In the genomic region with DNA sequence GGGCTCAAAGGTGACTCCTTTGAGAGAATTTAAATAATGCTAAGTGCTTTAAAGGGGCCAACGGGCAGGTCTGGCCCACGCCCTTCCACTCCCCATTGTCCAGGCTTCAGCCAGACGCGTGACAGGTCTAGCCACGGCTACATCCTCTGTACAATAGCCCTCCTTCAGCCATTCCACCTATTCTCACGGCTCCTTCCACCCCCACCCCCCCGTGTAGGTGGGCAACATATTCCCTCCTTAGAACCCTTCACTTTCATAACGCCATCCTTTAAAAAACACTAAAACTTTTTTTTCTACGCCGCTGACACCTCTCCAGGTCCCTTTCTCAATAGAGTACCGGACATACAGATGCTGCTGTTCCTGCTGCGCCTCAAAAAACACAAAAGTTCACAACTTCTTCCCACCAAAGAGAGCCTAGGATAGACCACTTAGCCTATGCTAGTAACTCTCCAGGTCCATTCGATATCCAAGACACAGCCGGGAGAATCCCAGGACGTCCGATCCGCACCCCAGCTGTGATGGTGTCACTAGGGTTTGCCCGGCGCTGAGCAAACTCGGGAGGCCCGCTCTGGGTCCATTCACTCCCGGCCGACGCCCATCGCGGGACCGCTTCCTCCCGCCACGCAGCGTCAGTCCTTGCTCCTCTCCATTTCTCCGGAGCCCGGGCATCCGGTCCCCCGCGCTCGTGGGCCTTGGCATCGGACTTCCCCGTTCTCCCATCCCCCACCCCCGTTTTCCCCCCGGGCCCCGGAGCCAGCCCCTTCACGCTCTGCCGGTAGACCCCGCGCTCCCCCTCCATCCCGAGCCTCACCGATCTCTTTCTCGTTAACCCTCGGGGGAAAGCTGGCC, we compare ENCODE assay signal across 8 mouse cellular contexts. TPM values are rescaled to one million over a fixed set of nuclear protein-coding genes. Genes with fewer than 3 reads are reported as not detected.
DNase-seq lines count a peak whose midpoint lies in the region; ATAC-seq lines count a peak whose summit lies in the region.

No protein-coding gene starts in this region.

- H3K9me3 ChIP-seq in embryonic facial prominence, embryonic 12.5 days: no peaks in the 10 kb centered on the region
- no peaks in the 10 kb centered on the region for H3K9me3 ChIP-seq in liver, embryonic 13.5 days (replicated peaks)

- DNase-seq in A20 (ENCODE audit: low read depth, low spot score): peak; percentile 55
- DNase-seq in adrenal gland, adult 8-10 months: peak; percentile 43
- peak; percentile 53 to 62 for DNase-seq in heart, adult 9 months (ENCODE audit: low spot score in 2 of 2)
- DNase-seq in kidney, adult 9 months: peak; percentile 43
- DNase-seq in liver, embryonic 13.5 days: peak; percentile 46
- peak; percentile 48 to 50 for DNase-seq in thymus, adult 18-20 months

- ATAC-seq in embryonic facial prominence, embryonic 12.5 days (ENCODE audit: insufficient number of reproducible peaks, insufficient read depth, low FRiP score, low TSS enrichment): peak; percentile 38; the same call in 1 of the 2 replicates
- peak; percentile 81 for ATAC-seq in liver, embryonic 13.5 days (ENCODE audit: low read depth)
- ATAC-seq in monocyte, adult 5-6 weeks (replicated peaks; ENCODE audit: insufficient number of reproducible peaks, low FRiP score, low TSS enrichment, poor library complexity, severe bottlenecking): peak; percentile 37

- peaks cover 14% of the 10 kb centered on the region for H3K4me1 ChIP-seq in embryonic facial prominence, embryonic 12.5 days
- H3K4me1 ChIP-seq in liver, embryonic 13.5 days (replicated peaks): peaks cover 44% of the 10 kb centered on the region

- H3K4me2 ChIP-seq in embryonic facial prominence, embryonic 12.5 days (replicated peaks): peak overlapping the region; percentile 87
- peak overlapping the region; percentile 89 for H3K4me2 ChIP-seq in liver, embryonic 13.5 days

- peak overlapping the region; percentile 85 for H3K9ac ChIP-seq in embryonic facial prominence, embryonic 12.5 days
- H3K9ac ChIP-seq in liver, embryonic 13.5 days: peak overlapping the region; percentile 96

- 2% methylated on average over 49 of the region's 49 CpGs for WGBS in embryonic facial prominence, embryonic 12.5 days
- under 1% methylated on average over 49 of the region's 49 CpGs for WGBS in liver, embryonic 13.5 days (ENCODE audit: insufficient replicate concordance)

- peaks cover 20% of the 10 kb centered on the region for H3K36me3 ChIP-seq in embryonic facial prominence, embryonic 12.5 days
- H3K36me3 ChIP-seq in liver, embryonic 13.5 days: peaks cover 24% of the 10 kb centered on the region

- H3K4me3 ChIP-seq in embryonic facial prominence, embryonic 12.5 days: peak overlapping the region; percentile 94
- H3K4me3 ChIP-seq in liver, embryonic 13.5 days (replicated peaks): peak overlapping the region; percentile 94

- no peaks in the 10 kb centered on the region for H3K27me3 ChIP-seq in embryonic facial prominence, embryonic 12.5 days
- H3K27me3 ChIP-seq in liver, embryonic 13.5 days: no peaks in the 10 kb centered on the region

- peak overlapping the region; percentile 96 for H3K27ac ChIP-seq in embryonic facial prominence, embryonic 12.5 days
- peak overlapping the region; percentile 90 for H3K27ac ChIP-seq in liver, embryonic 13.5 days

RNA-seq across cellular contexts. Expression of a gene that starts 0.7 kb away (rescaled TPM):
- 10 to 100 TPM; 37.7 to 96.3 (median 62.2) TPM for total RNA-seq in adrenal gland, adult 8-10 months (2022)
- 480 and 498 TPM in 2 replicates for polyA plus RNA-seq in embryonic facial prominence, embryonic 12.5 days (2016; fragmentation: Nextera tagmentation; extraction: Ambion mirVana)
- polyA plus RNA-seq in liver, embryonic 13.5 days (2015; fragmentation: Nextera tagmentation; extraction: Ambion mirVana): 38.0 and 44.7 TPM in 2 replicates
- 274 to 316 TPM (median 277 TPM) in 3 replicates for total RNA-seq in monocyte, adult 5-6 weeks (2017)

RNA-seq across cellular contexts. Expression of a gene that starts 42.9 kb away (rescaled TPM):
- not detected for total RNA-seq in adrenal gland, adult 8-10 months (2022)
- not detected in 2 replicates for polyA plus RNA-seq in embryonic facial prominence, embryonic 12.5 days (2016; fragmentation: Nextera tagmentation; extraction: Ambion mirVana)
- not detected in 2 replicates for polyA plus RNA-seq in liver, embryonic 13.5 days (2015; fragmentation: Nextera tagmentation; extraction: Ambion mirVana)
- not detected in 3 replicates for total RNA-seq in monocyte, adult 5-6 weeks (2017)

Comparison
In these comparisons a context has a peak if more than half of its experiments do, and no peak if none do; other contexts are left out.
1. Peak in every context shown above with its lines: DNase-seq, ATAC-seq, H3K4me3 ChIP-seq and H3K27ac ChIP-seq.